Mouse (Mus musculus) induced T-regulatory cell, adult 2 months (primary cell): ENCODE measurements around the gene Dennd2c.

Experiments used
- DNase-seq: peaks from one replicate; pipeline ENCODE4 v3.0.0-alpha.2; 2012; ENCODE audit warnings: low read depth

Dennd2c gene

DNA sequence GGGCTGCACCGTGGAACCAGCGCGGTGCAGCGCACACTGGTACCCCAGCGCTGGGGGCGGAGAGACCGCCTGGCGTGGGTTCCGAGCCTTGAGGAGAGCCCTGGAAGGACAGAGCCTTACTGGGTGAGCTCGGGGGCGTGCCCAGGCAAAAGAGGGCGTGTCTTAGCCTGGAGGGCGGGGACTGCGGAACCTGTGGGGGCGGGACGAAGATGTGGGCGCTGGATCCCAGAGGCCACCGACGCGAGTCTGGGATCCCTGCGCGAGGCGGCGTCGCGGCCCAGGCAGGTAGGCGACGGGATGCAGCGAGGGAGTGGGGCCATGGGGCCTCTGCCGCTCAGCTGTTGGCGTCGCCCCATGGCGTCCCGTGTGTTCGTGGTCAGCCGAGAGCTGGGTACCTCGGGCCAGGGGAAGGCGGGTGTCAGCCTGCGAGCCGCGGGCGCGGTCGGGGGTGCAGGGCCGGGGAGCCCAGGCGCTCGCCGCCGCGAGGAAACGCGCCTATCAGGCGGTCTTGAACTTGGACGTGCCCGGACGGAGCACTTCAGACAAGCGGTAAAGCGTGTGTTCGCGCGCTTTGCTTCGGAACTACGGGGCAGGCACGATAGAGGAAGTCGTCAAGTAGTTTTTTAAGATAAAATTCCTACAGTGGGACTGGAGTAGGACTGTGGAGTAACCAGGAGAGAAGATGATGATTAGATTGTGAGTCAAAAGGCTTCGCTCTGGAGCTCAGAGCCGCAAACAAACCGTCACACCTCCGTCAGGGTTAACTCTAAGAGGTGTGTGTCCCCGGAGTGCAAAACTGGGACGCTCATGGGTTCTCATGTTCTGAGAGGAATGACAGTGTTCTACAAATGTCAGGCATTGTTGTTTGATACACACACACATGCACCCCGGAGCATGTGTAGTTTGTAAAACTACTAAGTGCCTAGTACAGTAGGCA is at the start of gene Dennd2c:
Gene Dennd2c (plus strand): TSS at position 151 of the 937 bp plus-strand sequence.
- peak; percentile 93 for DNase-seq

GRCm38 (mm10) chr3:103056016-103056595 is 46.3 kb upstream of the Dennd2c start:
- DNase-seq, result no peak

- DNase-seq, result no peak
These were observed 44.7 kb upstream of the Dennd2c start for GRCm38 (mm10) chr3:103057752-103058151.

DNA sequence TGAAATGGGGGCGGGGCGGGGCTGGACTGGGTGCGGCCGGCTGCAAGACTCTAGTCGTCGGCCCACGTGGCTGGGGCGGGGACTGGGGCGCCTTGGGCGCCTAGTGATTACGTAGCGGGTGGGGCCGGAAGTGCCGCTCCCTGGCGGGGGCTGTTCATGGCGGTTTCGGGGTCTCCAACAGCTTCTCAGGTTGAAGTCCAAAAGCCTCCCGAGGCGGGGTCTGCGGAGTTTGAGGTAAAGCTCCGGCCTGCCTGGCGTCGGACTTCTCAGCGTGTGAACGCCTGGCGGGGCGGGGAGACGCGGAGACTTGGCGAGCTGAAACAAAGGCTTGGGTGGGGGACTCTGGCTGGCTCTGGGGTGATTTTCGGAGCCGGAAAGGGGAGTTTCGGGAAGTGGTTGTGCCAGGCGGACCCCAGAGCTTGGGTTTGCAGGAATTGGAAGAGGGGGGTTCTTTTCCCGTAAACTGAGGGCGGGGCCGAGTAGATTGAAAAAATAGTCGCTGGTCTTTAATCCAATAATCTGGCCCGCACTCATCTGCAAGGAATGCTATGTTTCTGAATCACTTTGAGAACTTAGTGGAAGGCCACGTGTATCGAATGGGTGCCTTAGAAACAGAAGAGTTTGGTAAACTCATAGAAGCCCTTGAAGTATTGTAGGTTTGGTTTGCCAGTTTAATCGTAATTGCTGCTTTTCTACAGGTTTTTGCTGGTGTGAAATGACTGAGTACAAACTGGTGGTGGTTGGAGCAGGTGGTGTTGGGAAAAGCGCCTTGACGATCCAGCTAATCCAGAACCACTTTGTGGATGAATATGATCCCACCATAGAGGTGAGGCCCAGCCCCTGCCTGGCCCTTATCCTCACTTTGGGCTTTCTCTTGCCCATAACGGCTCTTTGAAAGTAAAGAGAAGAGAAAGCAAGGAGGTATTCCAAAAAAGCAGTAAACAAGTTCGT is 43.9 kb upstream of the Dennd2c start, which contains the start of gene Nras:
Gene Nras (plus strand): TSS at position 79 of the 951 bp plus-strand sequence.
- peak; percentile 96 for DNase-seq

- DNase-seq, result no peak
These were observed 35.5 kb upstream of the Dennd2c start for GRCm38 (mm10) chr3:103066927-103067326.

DNA sequence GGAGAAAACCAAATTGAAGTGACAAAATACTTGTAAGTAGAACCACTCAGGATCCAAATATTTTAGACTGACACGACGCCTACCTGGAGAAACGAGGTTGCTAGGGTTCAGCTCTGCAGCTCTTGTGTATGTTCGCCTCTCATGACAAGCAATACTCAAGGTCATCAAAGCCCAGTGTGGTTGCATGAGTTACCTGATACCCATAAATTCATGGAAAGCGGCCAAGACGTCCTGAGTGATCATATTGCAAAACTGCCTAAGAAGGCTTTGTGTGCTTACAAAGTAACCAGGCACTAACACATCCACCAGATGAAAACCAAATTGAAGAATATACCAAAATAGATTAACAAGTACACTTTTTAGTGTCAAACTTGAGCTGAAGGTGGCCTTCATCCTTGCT is 33.4 kb upstream of the Dennd2c start:
- no peak for DNase-seq

DNA sequence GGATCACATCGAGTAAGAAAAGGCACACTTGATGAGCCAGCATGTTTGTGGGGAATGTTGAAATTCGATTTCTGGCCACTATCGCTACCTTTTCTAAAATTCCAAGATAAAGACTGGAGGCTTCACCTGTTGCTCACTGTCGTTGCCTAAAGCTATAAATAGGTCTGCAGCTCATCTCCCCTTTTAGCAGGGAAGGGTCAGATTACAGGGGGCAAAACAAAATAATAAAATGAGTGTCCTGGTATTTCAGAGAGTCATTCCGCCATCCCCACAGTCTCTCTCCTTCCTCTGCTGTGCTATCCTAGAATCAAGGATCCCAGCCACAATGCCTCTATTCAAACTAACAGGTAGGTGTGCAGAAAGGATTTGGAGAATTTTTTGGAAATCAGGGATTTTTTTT is 28.6 kb upstream of the Dennd2c start, which contains the start of gene Ampd1:
Gene Ampd1 (plus strand): TSS at position 244 of the 400 bp plus-strand sequence.
- no peak for DNase-seq

DNA sequence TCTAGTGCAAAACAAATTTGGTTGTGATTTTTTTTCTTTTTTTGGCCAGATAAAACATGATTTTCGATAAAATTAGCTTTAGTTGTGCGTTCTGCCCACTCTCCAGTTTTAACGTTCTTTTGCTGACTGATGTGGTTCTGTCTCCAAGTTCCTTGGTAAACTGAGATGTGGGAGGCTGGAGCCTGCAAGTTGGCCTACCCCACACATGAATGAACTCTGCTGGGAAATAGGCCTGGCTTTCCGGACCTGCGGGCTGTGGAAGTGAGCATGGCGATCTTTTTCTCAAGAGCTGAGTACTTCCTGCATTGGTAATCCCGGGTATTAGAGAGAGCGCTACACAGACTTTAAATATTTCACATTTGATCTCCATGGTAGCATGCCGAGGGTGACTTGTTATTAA is 26.5 kb upstream of the Dennd2c start:
- no peak for DNase-seq

- no peak for DNase-seq
These were observed 25.9 kb upstream of the Dennd2c start for GRCm38 (mm10) chr3:103076476-103076875.

GRCm38 (mm10) chr3:103079301-103079700 is 23.1 kb upstream of the Dennd2c start:
- no peak for DNase-seq

DNA sequence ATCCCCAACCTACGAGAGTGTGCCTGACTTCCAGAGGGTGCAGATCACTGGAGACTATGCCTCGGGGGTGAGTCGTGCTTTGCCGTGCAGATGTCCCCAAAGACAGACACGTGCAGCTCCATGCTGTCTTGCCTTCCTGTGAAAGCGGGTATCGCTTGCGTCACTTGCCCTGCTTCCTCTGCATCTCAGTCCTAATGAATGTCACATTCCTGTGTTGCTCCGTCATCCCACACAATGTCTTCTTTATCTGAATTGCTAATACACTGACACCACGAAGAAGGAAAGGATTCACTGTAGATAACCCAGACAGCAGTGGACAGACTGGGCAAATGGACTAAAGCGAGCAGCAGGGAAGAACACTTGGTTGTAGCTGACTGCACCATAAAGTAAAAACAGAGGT is 21.4 kb upstream of the Dennd2c start:
- no peak for DNase-seq

GRCm38 (mm10) chr3:103081861-103082453 is 20.4 kb upstream of the Dennd2c start:
- DNase-seq, result no peak

DNA sequence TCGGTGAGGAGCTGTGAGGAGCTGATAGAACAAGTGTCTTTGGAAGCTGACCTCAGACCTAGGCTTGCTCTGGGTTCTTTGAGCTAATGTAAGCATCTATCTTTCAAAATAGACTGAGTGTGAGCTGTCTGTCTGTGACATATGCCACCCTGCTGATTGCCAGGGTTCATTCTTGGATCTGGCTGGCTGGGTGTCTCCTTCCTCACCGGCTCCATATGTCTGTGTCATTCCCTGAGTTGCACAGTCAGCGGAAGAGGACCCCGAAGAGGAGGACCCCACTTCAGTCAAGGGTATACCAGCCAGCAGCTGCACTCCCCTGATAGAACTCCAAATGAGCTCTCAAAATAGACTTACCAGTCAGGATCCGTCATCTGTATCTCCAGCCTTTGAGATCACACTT is 19.6 kb upstream of the Dennd2c start:
- DNase-seq, result no peak

GRCm38 (mm10) chr3:103085986-103086385 is 16.4 kb upstream of the Dennd2c start:
- no peak for DNase-seq

DNA sequence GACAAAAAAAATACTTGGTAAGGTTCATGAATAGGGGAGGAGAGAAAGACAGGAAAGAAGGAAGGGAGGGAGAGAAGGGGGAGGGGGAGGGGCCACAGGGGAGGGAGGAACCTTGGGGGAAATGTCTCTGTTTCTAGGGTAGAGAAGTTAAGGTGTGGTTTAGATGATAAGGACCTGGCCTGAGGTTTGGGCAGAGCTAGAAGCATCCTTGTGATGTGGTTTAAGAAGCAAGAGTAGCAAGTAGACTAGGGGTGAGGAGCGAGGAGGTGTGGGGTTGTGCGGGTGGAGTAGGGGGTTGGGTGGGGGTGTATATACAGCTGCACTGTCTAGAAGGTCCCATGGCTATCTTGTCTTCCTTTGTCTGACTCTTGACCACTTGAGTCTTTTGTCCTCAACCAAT is 10.7 kb upstream of the Dennd2c start:
- peak; percentile 67 for DNase-seq

- DNase-seq, result no peak
These were observed 3.7 kb upstream of the Dennd2c start for GRCm38 (mm10) chr3:103098662-103099061.

DNA sequence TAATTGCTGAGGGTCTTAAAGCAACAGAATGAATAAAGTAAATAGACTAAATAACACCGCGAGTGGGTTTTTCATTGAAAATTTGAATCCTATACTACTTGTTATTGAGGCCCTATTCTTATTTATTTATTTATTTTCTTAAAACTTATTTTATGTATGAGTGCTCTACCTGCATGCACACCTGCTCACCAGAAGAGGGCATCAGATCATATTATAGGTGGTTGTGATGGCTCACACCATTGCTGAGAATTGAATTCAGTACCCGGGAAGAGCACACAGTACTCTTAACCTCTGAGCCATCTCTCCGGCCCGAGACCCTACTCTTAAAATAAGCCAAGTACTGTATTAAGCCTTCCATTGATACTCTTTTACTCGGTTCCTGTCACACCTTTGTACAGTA is 2.7 kb upstream of the Dennd2c start:
- DNase-seq, result peak; percentile 49

DNA sequence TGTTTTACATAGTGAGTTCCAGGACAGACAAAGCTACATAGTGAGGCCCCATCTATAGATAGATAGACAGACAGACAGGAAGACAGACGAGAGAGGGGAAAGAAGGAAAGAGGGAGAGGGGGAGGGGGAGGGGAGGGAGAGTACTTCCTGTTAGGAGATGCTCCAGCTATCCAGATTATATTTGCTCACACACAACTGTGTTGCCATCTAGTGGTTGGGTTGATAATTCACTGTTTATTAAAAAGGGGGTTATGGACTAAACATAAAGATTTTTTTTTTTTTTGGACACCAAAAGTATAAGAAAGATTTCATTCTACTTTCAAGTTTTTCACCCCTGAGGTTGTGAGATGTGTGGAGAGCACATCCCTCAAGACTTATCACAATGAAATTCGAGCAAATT is 1.7 kb upstream of the Dennd2c start:
- peak; percentile 70 for DNase-seq

DNA sequence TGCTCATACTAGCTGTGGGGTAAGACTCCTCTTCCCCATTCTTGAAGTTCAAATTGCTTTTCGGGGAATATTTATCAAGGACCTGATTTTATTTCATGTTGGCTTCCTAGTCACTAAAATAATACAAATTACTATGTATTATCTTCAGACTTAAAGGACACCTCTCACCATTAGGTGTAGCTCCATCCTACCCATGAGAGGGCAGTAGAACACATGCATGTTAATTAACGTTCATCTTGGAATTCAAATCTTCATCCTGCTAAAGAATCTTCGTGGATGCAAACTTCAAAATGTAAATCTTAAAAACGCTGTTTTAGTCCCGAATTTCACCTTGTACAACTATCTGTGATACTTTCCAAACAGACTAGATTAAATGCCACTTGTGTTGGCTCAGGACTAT is 1.2 kb upstream of the Dennd2c start:
- no peak for DNase-seq

GRCm38 (mm10) chr3:103101909-103102308 is 495 bp upstream of the Dennd2c start:
- no peak for DNase-seq

DNA sequence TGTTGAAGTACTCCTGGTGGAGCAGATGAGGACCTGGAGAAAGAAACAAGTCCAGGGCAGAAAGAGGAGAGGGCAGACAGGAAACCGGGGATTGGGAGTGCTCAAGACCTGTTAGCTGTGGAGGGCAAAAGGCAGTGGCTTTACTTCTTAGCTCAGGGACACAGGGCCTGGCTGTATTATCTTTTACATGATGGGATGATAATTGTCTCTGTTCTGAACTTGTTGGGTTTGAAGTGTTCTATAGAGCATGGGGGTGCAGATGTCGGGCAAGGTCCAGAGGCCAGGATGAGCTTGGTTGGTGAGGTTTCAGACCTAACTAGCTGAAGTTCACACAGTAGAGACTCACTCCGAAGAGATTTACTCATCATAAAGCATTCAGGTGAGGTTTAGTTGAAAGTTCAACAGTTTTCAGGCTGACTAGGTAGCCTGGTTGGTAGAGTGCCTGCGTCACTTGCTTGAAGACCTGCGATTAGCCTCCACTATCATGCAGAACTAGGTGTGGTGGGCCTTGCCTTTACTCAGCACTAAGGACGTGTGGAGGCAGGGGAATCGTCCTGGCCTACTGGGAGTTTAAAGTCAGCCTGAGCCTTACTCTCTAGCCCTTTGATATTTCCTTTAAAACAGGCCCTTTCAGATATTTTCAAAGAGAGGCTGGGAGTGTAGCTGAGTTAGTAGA is 5.3 kb downstream of the Dennd2c start:
- DNase-seq, result no peak
